Mouse (Mus musculus): ENCODE measurements around the gene Bdnf. TPM values are rescaled to one million over a fixed set of nuclear protein-coding genes. Genes with fewer than 3 reads are reported as not detected.

The Bdnf gene
- 0.69 and 0.72 TPM in 2 replicates for polyA plus RNA-seq (2012; rRNA removed; ENCODE audit: low replicate concordance)

DNA sequence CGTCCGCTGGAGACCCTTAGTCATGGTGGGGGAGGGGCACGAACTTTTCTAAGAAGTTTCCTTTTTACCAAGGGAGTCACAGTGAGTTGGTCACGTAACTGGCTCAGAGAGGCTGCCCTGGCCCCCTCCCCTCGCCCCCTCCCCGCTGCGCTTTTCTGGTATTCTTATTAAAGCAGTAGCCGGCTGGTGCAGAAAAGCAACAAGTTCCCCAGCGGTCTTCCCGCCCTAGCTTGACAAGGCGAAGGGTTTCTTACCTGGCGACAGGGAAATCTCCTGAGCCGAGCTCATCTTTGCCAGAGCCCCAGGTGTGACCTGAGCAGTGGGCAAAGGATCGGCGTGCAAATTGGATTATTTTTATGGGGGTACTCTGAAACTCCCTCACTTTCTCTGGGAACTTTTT is at the start of gene Bdnf:
TSS of gene Bdnf (plus strand) at position 169 of the 400 bp plus-strand sequence.

Other genes starting within 250 kb of the Bdnf start
- 3.4 and 8.9 TPM in 2 replicates for gene Lin7c, start 216.2 kb downstream of the Bdnf start, polyA plus RNA-seq (2012; rRNA removed; ENCODE audit: low replicate concordance)
- gene Lgr4, start 242.9 kb downstream of the Bdnf start, polyA plus RNA-seq (2012; rRNA removed; ENCODE audit: low replicate concordance) = 13.0 and 22.2 TPM in 2 replicates

Measured in mammary gland, adult 2 months (tissue).